Mouse (Mus musculus) monocyte, adult 2 months (primary cell): ENCODE measurements around the gene Ulk2.
"Not testable (repeated sequence)": the region's sequence is repeated elsewhere in the genome, so short reads cannot be mapped to it uniquely, and the experiment has no call there.

Experiments used
- DNase-seq, 2 experiments: peaks; one replicate each; pipeline ENCODE4 v3.0.0; 2022; ENCODE audit warnings: low spot score in 2 of 2, low read depth in 1 of 2

Gene Ulk2

GRCm38 (mm10) chr11:61854988-61855411 lies at the start of gene Ulk2:
Gene Ulk2 (minus strand): TSS chr11:61855073.
- peak; percentile 53 to 76 for DNase-seq

GRCm38 (mm10) chr11:61882183-61882582 lies 27.3 kb upstream of the Ulk2 start:
- DNase-seq: no peak

GRCm38 (mm10) chr11:61879921-61880320 lies 25.0 kb upstream of the Ulk2 start:
- no peak for DNase-seq

GRCm38 (mm10) chr11:61871881-61872280 lies 17.0 kb upstream of the Ulk2 start:
- no peak for DNase-seq

GRCm38 (mm10) chr11:61866856-61867255 lies 12.0 kb upstream of the Ulk2 start:
- DNase-seq: no peak

- DNase-seq: no peak
These were observed 7.1 kb upstream of the Ulk2 start for GRCm38 (mm10) chr11:61861781-61862547.

- DNase-seq: no peak
These were observed 4.4 kb upstream of the Ulk2 start for GRCm38 (mm10) chr11:61859316-61859715.

GRCm38 (mm10) chr11:61855539-61855938 lies 666 bp upstream of the Ulk2 start:
- DNase-seq: no peak

GRCm38 (mm10) chr11:61854211-61854987 lies 474 bp downstream of the Ulk2 start:
- DNase-seq: peak; percentile 45 to 58

GRCm38 (mm10) chr11:61853659-61854058 lies 1.2 kb downstream of the Ulk2 start:
- DNase-seq: no peak

GRCm38 (mm10) chr11:61852916-61853315 lies 2.0 kb downstream of the Ulk2 start:
- DNase-seq: no peak

- DNase-seq: no peak
These were observed 3.7 kb downstream of the Ulk2 start for GRCm38 (mm10) chr11:61851195-61851594.

- not testable (repeated sequence) for DNase-seq
These were observed 14.2 kb downstream of the Ulk2 start for GRCm38 (mm10) chr11:61840663-61841062.

GRCm38 (mm10) chr11:61839940-61840339 lies 14.9 kb downstream of the Ulk2 start:
- DNase-seq: no peak

GRCm38 (mm10) chr11:61839182-61839581 lies 15.7 kb downstream of the Ulk2 start:
- DNase-seq: no peak

GRCm38 (mm10) chr11:61809793-61810192 lies 45.1 kb downstream of the Ulk2 start:
- DNase-seq: no peak

GRCm38 (mm10) chr11:61808551-61809117 lies 46.2 kb downstream of the Ulk2 start:
- DNase-seq: no peak

- DNase-seq: no peak
These were observed 61.4 kb downstream of the Ulk2 start for GRCm38 (mm10) chr11:61793441-61793840.

GRCm38 (mm10) chr11:61788550-61788949 lies 66.3 kb downstream of the Ulk2 start:
- DNase-seq: no peak

GRCm38 (mm10) chr11:61782526-61782925 lies 72.3 kb downstream of the Ulk2 start:
- DNase-seq: not testable (repeated sequence)

GRCm38 (mm10) chr11:61774551-61775149 lies 80.2 kb downstream of the Ulk2 start:
- no peak for DNase-seq
